Mouse (Mus musculus) neural tube, embryonic 10.5 days (tissue): Measurements from ENCODE around the gene Rhbg.
A peak's percentile ranks its signal among the peaks of the same experiment; 100 is the strongest.

ENCODE experiments used
- DNase-seq: peaks from one replicate; pipeline ENCODE4 v3.0.0-alpha.2; 2017; ENCODE audit warnings: low spot score; ENCODE audit errors: extremely low spot score

The Rhbg gene

DNA sequence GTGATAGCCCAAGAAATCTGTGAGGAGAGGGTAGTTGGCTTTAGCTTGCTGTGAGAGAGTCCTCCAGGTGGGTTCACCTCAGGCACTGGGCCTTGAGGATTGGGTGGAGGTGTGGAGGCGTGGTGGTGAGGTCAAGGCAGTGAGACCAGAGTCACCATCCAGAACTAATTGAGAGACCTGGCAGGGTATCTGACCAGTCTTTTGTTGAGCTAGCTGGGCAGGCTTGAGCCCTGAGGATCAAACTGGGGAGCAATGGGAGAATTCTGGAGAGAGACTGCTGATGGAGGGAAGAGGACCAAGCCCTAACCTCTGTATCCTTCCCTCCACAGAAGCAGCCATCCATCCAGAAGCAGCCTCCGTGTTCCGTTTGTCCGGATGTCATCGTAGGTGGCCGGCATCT, 45.2 kb downstream of the Rhbg start:
- no peak for DNase-seq

DNA sequence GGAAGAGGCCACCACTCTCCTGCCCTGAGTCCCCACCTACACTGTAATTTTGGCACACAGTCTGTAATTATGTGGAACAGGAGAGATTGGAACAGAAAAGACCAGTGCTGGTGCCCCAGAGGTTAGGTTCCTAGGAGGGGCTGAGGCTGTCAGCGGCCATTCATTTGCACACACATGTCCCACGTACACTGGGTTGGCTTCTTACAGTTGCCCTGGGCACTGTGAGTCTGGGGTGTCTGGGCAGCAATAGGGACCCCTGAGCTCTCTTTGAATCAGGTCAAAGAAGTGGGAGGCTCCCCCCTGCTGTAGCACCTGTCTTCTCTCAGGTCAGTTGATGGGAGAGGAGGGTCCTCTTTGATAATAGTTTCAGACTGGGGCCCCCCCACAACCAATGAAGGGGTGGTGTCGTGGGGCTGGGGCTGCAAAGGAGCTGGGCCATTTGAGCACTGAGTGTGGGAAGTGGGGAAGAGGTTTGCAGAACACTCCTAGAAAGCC, 46.2 kb downstream of the Rhbg start:
- DNase-seq, result no peak

DNA sequence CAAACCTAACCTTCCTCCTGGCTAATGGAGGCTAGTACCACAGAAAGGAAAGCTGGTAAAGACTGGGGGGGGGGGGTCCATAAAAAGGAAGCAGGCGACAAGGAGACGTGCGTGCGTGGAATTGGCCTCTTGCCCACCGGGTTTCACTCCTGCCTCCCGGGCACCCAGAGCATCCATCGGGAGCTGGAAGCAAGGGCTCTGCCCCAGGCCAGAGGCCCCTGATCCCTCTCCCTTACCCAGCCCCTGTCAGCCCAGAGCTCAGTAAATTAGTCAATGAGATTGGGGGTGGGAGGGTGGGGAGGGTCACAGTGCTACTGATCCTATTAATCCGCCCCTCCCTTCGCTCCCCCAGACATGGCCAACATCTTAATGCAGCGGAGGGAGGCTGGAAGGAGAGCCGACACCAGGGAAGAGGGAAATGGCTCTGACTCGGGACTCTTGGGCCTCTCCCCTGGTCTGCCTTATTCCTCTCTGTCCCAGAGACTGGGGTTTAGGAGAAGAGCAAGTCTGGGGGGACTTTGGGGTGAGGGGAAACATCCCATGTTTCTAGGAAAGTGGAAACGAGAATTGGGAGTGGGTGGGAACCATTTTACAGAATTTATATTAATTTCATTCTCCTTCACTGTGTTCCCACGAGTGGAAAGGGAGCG, 46.9 kb downstream of the Rhbg start:
- DNase-seq, result peak; percentile 36

DNA sequence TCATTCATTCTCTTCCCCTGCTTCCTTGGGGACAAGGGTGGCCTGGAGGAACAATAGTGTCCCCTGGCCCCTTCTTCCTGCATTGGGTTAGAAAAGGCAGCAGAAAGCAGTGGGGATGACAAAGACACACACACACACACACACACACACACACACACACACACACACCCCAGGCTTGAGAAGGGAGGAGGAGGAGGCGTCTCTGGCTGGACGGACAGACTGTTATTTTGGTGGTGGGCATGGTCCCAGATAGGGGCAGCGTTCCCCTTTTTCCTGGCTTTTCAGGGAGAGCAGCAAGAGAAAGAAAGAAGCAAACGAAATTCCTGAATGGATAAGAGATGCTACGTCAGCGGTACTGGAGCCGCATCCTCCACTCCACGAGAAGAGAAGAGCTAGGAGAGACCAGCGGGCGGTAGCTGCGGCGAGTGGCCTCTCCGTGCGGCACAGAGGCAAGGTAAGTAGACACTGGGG, 47.6 kb downstream of the Rhbg start:
- DNase-seq, result peak; percentile 40

DNA sequence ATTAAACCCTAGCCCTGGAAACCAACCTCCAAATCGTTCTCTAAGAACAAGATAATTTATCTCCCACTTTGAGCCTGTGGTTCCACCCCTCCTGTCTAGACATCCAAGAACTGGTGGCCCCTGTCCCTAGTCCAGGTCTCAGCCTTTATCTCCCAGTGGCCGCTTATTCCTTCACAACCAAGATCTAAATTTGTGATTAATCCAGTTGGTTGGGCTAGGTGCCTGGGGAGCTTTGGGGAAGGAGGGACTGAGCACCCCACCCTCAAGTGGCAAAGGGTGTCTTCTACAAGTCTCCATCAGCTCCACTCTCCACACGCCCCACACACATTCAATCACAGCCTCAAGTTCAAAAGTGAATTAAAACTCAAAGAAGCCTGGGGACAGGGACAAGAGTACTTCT, 48.0 kb downstream of the Rhbg start:
- peak; percentile 41 for DNase-seq

DNA sequence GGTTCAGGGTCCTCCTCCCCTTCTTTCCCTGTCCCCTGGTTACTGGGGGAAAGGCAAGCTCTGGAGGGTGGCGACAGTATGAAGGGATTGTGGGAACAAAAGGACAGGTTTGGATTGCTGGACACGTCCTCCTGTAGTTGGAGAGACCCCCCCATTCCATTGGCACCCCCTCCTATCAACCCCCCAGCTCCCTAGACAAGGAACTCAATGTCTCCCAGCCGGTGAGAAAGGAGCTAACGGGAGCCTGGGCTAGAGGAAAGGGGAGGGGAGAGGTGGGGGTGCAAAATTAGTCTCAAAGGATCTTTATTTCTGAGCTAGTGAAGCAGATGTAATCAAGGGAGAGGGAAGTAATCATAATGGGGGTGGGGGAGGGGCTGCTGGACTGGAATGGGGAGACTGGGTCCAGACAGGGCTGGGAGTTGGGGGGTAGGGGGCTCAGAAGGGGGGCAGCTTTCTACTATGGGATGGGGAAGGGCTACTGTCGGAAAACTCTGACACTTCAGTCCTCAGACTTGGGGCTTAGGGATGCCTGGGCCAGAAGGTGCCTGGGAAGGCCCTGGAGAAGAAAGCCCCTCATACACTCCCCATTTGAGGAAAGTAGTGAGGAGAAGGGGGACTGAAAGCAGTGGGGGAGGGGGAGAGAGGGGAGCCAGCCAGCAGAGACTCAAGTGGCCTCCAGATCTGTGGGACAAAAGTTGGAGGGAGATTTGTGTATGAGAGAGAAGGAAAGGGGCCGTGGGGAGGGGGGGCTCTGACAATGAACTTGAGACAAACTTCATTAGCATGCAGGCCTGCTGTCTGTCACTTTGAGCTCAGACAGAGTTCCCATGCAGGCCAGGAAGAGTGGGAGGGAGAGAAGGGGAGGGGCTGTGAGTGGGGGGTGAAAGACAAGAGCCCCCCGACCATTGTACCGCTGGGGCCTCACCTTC, 48.7 kb downstream of the Rhbg start:
- DNase-seq, result peak; percentile 27

DNA sequence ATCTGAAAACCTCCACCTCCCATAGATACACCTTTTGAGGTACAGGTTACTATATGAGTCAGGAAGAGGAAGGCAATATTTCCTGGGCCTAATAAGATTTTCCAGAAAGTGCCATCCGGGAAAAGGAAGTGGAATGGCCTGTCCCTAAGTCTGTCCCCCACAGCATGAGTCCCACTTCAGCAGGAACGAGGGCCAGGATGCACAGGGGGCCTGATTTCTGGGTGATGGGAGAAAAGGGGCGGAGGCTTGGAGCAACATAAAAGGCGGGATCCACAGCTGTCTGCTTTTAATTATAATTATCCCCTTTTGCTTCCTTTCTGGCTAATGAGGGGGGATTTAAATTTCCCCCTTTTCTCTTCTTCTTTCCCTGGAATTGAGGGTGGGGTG, 49.3 kb downstream of the Rhbg start:
- no peak for DNase-seq

DNA sequence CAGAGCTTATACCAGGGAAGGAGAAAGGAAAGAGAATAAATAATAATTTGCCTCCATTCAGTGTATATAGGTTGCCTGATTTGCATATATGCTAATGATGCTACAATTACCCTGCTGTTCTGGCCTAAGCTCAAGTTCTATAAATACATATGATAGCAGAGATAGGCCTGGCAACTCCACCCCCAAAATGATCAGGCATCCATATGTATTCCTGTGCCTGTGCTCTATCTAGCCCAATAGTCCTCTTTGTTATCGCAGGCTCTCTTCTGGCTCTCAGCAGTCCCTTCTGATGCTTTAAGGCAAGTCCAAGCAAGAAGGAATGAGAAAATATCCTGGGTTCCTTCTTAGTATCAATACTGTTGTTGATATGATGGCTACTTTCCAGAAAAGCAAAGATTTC, 49.8 kb downstream of the Rhbg start:
- no peak for DNase-seq

DNA sequence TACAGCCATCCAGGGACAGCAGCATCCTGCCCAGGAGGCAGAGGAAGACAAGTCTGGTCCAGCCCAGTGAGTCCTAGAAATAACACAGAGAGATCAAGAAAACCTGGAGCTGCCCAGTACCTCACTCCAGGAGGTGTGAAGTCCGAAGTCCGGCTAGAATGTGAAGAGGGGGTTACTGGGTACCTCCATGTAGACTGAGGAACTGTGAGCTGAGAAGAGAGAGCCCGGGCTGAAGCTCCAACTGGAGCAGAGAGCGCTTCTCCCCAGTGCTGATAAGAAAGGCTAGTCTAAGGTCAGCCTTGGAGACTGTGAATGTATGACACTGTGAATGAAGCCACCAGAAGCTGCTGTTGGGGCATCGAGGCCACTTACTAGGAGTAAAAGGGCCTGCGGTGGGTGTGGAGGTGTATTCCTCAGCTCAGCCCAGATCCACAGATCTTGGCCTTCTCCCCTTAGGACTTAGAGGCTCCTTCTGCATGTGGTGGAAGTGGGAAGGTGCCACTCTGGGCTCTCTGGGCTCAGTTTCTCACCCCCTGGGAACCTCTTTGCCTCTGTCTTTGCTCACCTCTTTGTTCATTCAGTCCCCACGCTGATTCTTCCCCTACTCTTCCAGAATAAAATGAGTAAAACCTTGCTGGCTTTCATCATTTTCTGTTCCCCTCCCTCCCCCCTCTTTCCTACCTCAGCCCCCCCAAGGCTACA, 50.4 kb downstream of the Rhbg start:
- DNase-seq, result peak; percentile 33

DNA sequence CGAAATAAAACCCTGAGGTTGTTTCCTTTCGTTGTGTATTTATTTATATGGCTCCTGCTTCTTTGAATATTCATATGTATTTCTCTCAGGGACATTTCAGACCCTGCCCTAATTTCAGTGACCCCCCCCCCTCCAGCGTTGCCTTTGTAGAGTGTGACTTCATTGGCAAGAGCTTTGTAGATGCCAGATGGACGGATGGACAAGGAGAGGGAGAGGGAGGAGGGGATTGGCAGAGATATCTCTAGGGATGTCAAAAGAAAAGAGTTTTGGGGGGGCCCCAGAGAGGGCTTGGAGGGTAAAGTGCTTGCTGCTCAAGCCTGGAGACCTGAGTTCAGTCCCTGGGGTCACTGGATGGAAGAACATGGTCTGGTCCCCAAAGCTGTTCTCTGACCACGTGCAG, 51.1 kb downstream of the Rhbg start:
- peak; percentile 23 for DNase-seq

DNA sequence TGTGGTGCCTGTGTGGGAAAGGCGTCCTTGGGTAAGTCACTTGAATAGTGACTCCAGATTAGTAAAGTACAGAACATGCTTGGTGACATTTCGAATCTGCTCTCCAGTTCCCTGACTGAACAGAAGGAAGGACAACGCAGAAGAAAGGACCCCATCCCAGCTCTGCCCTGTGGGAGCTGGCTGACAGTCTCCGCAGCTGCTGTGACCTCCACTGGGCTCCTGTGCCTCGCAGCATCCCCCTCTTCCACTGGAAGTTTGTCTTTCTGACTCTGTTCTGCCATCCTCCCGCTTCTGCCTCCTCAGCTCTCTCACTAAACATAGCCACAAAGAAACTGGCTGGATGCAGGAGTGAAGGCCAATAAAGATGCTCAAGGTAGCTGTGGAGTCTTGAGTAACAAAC, 51.5 kb downstream of the Rhbg start:
- peak; percentile 26 for DNase-seq

DNA sequence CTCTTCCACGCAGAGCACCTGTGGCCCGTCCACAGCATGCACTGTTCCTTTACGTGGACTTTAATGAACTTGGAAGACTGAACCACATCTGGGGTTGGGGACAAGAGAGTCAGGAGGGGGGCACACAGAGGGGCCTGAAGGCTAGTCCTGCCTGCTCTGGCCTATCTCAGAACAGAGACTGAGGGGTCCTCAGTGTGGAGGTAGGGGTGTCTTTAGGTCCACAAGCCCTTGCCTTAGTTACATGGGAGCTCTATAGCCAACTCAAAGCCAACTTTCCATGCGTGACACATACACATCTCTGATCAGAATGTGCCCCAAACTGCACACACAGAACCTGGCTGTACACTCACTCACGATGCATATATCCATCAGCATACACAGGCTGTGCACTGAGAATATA, 52.9 kb downstream of the Rhbg start:
- DNase-seq, result peak; percentile 31

DNA sequence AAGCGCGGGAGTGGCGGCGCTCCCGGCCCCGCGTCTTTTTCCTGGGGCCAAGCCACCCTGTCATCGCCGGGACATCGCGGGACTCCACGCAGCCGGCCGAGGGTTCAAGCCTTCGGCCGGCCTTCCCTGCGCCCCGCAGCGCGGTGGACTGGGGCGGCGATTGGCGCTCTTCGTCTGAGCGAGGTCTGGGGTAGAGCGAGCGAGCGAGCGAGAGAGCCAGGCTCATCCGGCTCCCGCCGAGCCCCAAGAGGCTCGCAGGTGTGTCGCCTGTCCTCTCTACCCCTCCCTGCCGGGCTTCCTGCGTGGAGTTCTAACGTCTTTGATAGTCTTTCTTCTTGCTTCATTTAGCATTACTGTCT, 53.6 kb downstream of the Rhbg start:
- no peak for DNase-seq

DNA sequence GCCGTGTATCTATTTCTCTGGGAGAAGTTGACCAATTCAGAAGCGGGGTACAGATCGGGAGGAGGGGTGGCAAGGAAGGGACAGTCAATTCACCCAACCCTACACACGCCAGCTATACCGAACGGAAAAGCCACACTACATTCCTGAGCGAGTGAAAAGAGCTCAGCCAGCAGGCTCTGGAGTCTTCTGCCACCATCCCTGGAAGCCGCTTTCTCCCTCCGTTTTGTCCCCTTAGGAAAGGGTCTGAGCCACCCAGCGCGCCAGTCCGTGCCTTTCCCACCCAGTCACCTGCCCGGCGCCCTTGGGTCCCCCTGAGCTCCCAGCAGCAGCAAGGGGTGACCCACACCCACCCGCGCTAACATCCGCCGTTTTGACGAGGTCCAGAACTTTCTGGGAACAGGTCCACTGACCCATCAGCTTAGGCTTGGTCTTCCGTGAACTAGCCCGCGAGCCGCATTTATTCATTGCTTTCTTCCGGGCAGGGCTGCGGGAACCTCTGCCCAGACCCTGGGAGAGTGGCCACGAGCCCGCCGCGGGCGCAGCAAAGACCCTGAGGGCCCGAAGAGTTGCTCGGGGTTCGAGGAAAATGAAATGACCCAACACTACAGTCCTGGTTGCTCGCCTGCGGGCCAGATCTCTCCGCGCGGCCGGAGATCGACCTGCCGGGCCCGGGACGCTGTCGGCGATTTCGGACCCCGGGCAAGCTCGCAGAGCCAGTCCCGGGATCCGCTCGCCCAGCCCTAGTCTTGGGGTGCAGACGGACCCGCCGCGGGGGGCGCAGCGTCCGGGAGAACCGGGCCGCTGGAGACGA, 54.1 kb downstream of the Rhbg start:
- DNase-seq, result peak; percentile 75

DNA sequence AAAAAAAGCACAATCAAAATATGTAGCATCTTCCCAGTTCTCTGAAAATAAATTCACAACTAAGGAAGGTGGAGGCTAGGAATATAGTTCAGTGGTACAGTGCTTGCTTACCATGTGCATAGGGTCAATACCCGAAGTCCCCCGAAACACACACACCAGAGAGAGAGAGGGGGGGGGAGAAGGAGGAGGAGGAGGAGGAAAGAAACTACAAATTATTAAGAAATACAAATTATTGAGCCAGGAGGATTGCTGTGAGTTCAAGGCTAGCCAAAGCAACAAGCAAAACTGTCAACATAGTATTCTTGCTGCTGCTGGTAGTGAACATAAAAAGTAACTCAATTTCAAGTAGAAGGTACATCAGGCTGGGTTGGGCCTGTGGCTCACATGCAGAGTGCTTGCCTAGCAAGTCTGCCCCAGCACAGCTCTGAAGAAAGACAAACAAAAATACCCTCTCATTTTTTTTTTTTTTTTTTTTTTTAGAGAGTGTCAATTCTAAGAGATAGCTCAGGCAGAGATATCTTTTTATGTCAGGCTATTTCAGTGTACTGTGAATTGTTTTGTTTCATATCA, 54.9 kb downstream of the Rhbg start:
- peak; percentile 25 for DNase-seq

DNA sequence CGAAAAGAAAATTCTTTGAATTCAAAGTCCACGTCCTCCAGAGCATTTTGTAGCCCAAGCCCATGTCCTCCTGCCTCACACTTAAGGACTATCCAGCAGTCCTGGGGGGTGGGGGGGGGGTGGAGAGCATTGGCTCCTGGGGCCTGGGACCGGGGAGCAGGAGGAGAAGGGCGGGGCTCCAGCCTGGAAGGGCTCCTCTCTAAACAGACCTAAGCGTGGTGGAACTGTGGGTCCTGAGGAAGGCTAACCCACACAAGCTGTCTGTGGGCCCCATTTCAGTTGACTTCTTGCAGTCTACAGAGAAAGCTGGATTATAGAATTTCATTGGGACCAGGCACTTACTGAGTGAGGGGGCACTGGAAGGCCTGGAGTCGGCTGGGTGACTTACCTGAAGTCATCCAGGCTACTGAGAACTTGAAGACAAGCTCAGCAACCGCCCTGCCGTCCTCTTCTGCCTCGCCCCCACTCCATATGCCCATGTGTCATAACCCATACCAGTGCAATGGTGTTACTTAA, 55.9 kb downstream of the Rhbg start:
- peak; percentile 22 for DNase-seq

DNA sequence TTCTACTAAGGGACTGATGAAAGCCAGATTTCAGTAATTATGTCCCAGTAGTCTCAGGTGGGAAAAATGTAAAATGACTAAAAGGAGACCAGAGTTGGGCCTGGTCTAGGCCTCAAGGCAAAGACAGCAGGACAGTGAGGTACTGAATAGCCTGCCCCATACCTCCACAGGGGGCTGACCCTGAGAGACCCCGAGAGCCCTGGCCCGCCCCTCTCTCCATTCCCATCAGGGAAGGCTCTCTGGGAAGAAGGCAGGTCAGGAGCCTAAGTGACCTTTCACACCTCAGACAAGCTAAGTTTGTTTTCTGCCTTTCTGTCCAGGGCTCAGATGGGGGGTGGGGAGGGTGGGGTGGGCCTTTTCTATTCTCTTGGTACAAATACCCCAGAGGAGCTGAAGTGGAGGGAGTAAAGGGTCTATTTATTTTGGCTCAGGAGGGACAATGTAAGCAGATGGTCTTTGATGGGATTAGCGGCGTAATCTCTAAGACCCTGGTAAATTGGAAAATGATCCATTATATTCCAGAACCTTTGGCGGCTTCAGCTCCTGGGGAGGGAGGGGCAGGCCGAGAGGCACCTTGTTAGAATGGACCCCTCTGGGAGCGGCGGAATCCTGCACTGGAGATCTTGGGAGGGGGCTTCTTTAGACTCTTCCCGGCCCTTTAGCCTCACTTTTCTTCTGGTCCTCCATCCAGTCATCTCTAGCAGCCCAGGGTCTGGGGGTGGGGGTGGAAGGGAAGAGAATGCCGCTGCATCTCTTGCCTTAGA, 56.6 kb downstream of the Rhbg start:
- DNase-seq, result peak; percentile 15
